Mouse (Mus musculus) layer of hippocampus, adult 18-20 months (tissue): ENCODE data around the gene Pank1. TPM values are rescaled to one million over a fixed set of nuclear protein-coding genes. Genes with fewer than 3 reads are reported as not detected.

Experiments used
- DNase-seq, 2 experiments: peaks; one replicate each; pipeline ENCODE4 v3.0.0; 2022; ENCODE audit warnings: low spot score in 2 of 2
- total RNA-seq, 2 experiments: library from RNA; stranded (reverse); gene quantifications; 2 replicates each; pipeline ENCODE4 v1.2.3; 2021

The Pank1 gene
- total RNA-seq, 2 experiments from 2014 or later: 19.2 to 19.7 TPM

DNA sequence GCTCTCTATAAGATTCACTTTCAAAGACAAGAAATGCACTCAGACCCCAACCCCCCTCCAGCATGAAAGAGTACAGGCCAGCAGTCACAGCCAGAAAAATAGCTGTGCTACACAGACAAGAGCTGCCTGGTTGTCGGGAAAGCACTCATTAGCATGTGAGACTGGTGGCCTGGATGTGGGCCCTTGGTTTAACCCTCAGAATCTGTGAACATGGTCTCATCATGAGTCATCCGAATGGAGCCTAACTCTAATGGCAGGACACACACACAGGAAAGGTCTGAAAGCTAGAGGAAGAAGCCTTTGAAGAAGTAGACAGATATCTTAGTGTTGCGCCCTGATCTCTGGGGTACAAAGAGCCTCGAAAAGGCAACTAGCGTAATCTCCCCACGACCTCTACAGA lies 51.8 kb downstream of the Pank1 start:
- no peak for DNase-seq

DNA sequence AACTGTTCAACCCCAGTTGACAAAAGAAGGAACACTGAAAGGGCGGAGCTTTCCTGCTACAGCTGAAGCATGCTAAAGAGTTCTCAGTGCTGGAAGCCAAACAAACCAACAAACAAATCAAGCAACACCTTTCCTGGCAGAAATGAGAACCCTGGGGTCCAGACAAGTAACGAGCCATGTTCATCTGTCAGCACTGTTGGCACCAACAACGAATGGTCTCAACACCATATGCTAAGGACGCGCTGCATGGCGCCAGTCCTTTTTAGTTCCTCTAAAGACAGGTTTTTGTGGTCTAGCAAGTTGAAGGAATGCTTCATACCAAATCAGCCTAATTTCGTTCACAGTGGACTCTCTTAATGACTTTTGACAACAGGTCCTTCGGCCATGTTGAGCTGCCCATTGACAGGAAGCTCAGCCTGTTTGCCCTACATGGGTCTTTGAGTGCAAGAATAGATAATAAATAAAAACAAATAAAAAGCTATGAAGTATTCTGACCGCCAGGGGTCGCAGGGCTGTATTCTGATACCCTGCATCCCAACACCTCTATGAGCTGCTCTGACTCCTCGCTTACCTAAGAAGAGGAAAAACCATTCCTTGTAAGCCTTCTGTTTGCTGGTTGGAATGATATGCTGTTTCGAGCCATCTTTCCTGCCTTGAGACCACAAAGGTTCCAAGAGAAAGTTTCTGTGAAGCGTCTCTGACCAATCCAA lies 53.2 kb downstream of the Pank1 start:
- DNase-seq: peak in 1 of 2 experiments; percentile 65

DNA sequence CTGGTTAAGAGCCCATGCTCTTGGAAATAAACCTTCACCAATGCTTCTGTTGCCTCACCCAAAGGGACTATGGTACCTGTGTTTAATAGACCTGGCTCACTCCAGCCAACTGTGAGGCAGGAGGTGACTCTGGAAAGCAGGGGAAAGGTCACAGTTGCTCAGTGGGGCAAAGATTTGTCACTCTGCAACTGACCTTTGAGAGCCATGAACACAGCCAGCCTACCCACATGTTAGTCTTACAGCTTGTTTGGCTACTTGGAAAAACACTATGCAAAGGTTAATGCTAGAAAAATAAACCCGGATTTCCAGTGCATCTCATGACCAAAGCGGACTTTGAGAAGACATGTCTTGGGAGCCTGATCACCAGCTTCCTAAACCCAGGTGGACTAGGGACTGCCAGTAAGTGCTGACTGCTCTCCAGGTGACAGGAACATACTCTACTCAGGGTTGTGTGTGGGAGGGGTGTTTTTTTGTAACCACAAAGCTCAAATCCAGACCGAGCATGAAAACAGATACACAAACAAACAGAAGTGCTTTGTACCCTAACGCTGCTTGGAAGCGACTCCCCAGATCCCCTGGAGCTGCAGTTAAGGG lies 59.6 kb downstream of the Pank1 start:
- DNase-seq: no peak

DNA sequence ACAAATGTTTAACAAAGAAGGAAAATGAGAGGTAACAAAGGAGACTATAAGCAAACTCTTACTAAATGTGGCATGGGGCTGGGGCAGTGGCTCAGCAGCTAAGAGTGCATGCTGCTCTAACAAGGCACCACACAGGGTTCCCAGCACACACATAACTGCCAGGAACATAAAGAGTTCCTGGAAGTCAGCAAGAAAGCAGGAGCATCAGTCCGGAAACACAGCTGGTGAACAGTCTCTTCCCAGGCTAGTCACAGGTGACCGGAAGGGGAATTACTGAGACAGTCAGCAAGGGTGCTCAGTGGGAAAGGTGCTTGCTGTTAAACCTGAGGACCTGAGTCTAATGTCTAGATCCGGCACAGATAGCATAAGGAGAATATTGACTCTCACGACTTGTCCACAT lies 63.9 kb downstream of the Pank1 start:
- DNase-seq: no peak

DNA sequence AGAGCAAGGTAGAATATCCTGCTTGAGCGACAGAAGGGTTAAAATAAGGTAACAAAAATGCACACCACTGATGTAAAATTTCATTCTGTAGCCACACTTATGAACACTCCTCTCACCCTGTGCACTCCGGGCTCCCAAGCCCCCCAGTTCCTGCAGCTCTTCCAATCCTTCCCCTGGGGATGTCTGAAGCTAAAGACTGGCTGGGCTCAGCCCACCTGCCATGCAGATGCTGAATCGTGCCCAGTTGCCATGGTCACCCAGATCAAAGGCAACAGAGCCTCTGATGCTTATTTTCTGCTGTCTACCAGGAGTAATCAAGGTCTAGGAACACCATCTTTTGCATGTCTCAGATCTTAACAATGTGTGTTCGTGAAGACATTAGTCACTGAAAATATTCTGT lies 64.6 kb downstream of the Pank1 start:
- DNase-seq: no peak

DNA sequence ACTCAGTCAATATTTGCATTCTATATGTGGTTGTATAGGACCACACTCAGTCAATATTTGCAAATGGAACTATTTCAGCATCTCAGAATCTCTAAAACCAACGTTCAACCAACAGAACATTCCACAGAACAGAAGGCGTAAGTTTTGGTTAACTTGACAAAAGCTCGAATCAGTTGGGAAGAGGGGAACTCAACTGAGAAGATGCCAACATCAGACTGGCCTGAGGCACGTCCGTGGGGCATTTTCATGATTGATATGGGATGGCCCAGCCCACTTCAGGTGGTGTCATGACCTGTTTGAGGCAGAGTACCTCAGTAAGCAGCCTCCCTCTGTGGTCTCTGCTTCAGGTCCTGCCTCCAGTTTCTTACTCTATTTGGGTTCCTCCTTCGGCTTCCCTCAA lies 65.3 kb downstream of the Pank1 start:
- no peak for DNase-seq

DNA sequence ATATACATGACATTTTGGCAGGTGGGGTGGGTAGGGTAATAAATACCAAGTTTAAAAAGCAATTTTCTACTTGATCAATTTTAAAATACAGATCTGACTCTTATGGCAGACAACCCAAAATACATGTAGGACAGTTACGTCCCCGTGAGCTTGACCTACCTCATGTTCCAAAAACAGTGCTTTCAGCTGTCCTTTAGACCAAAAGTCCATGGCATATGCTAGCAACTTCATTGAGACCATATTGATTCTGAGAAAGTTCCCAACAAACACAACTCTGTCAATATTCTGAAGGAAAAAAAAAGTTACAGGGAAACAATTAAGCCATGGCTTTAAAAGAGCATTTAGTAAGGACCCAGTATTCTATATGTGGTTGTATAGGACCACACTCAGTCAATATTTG lies 65.7 kb downstream of the Pank1 start:
- no peak for DNase-seq

DNA sequence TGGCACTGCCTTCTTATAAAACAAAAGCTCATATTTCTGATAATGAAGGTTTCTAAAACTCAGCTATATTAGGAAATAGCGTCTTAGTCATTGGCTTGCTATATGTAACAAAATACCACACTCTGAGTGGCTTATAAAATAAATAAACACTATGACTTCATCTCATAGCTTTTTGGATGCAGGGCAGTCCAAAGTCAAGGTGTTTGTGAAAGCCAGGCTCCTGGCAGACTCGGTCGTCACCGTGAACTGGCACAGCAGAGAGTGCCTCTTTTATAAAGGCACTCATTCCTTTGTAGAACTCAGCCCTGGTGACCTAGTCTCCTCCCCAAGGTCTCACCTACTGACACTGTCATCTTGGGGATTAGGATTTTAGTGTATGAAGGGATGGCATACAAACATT lies 66.5 kb downstream of the Pank1 start:
- DNase-seq: no peak

DNA sequence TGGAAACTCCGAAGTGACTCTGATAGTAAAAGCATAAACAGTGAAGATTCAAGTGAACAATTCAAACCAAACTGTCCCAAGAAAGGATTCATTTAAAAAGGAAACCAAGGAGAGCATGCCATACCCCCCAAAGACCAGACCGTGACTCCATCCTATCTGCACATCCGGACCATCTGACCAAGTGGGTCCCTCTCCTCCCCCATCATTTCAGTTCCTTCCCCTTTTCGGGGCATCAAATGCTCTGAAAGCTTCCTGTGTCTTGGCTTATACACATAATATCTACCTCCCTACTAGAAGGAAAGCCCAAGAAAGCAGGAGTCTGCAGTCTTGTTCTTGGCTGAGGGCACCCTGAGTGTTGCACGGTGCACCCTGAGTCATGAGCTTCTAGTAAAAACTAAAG lies 72.1 kb downstream of the Pank1 start:
- DNase-seq: no peak

DNA sequence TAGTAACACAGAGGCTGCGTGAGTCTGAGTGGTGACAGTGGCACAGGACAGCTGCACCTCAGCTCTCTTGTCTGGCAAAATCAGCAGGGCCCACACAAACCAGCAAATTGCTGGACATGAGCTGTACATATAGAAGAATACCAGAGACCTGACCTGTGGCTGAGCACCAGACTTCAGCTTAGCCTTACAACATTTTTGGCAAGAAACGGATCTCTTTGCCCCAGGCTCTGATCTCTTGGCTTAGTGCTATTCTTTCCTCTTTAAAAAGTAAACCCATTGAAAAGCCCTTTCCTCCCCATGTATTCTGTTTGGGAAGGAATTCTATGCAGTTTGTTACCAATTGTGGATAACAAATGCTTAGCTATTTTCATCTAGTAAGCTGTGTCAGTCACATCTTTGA lies 74.2 kb downstream of the Pank1 start:
- DNase-seq: no peak

DNA sequence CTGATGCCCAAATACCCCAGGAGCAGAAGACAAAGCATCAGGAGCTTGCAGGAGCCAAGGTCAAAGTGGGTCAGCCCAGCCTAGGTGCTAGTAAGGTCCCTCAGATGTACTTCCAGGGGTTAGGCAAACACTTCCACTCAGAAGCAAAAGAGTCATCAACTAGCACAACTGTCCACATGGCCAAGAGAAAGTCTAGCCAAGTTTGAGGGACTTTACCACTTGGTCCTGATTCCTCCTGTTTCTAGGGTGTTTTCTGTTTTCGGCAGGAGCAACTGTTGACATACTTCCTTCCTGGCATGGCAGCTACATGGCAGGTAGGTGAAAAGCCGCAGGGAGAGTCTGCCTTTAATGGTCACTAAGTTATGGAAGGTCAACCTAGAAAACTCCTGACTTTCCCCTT lies 74.7 kb downstream of the Pank1 start:
- DNase-seq: no peak

DNA sequence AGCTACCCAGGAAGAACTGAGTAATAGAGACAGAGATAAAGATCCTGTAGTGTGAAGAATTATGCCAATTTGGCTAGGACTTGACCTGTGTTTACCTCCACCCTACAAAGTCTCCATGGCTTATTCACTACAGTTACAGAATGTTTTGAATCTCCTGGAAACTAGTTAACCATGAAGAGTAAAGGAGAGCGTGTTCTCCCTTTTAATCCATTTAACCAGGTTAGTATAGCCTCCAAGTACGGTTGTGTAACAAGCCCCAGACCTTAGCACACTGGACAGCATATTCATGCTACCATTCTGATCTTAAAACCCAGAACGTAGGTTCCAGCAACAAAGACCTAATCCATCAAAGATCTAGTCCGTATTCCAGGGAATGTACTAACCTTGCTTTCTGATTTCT lies 75.9 kb downstream of the Pank1 start:
- DNase-seq: no peak

DNA sequence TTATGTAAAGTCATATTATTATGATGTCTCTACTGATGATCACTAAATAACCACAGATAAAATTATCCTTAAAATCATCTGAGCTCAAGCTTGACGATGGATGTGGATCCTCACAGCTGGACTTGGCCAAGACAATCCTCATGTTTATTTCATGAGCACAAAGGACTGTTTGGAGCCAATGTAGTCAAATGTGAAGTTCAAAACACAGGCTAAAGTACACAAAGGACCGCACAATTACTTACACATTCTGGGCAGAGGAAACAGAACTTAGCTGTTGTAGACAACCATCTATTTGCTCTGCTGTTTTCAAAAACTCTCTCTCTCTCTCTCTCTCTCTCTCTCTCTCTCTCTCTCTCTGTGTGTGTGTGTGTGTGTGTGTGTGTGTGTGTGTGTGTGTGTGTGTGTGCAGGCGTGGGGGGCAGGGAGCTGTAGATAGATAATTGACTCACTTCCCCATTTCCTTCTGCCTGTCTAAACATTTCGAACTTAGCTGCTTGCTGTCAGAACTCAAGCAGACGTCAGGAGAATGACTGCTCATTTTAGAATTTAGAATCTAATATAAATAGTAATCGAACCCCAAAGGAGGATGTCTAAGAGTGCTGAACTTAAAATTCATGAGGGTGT lies 79.5 kb downstream of the Pank1 start:
- DNase-seq: no peak

DNA sequence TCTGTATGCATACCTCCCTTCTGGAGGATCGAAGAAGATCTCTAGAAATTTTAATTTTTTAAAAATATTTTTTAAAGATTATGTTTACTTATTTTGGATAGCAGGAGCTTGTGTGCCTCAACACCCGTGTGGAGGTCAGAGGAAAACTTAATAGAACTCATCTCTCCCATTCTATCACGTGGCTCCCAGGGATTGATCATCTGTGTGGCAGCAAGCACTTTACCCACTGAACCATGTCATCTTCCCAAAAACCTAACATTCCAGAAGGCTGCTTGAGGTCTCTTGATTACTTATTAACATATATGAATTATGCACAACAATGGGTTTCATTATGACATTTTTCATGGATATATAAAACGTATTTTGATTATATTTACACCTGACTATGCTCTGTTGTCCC lies 82.9 kb downstream of the Pank1 start:
- no peak for DNase-seq

DNA sequence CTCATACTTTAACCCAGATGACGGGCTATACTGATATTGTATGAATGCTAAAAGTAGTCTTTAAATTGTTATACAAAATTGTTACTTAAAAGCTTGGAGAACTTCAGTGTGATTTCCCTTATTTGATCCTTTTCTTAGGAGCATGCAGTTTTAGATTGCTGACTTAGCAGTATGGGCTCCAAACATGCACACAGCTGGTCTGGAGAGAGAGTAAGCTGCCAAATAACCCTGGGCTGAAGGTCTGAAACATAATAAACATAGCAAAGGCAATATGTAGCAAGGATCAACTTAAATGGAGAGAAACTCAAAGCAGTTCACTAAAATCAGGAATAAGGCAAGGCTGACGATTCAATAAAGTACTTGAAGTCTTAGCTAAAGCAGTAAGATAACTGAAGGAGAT lies 96.8 kb downstream of the Pank1 start:
- DNase-seq: no peak

DNA sequence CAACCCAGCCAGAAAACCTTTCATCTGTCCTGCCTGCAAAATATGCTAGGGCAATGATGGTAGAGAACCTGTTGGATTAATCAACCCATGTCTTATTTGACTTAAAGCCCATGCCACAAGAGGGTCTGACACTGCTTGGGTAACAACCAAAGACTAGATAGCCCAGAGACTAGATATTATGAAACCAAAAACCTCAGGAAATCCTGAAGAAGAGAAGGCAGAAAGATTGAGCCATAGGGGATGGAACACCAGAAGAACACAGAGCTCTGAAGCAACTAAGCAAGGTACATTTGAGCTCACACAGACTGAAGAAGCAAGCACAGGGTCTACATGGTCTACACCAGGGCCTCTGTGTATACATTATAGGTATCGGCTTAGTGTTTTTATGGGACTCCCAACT lies 100.3 kb downstream of the Pank1 start:
- no peak for DNase-seq

DNA sequence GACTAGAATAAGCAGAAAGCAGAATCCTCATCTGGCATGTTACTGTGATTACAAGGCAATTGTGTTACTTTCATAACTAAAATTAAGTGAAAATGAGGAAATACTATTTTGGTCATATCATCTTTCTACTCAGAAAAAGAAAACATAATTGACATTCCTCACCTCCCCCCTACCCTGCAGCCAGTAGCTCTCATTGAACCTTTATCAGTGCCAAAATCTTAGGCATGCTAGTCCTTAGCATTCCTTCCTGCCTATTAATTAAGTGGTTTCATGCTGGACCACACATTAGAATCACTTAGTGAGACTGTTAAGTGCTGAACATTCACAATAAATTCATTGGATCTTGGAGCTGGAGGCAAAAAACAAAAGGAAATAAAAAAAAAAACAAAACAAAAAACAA lies 101.2 kb downstream of the Pank1 start:
- no peak for DNase-seq

DNA sequence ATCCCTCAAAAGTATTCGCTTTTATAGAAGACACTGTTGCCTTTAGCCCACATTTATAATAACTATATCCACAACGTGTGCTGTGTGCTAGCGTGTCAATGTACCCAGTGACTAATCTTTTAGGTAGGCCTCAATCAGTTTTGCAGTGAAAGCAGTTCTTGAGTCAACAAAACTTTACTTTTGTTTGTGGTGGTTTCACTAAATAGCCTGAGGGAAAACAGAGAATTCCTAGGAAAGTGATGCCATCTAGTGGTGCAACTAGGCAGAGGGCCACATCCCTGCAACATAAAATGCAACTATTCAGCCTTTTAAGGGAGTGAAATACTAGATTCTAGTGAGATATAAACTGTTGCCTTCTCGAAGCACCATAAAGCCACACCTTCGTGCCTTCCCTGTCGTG lies 106.5 kb downstream of the Pank1 start:
- peak; percentile 4 to 76 for DNase-seq

DNA sequence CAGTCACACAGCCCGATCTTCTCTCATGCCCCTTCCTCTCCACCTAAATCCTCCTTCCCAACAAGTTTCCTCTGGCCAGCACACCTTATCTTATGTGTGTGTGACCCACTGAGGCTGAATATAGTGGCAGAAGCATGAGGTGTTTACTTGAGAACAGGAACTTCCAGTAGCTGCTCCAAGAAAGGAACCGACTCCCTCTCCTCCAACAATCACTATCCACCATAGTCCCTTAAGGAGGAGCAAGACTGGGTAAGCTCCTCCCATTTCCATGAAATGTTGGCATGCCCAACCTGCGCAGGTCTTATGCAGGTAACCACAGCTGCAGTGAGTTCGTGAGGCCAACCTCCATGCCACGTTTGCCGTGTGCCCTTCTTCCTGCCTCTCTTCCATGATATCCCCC lies 108.5 kb downstream of the Pank1 start:
- no peak for DNase-seq

DNA sequence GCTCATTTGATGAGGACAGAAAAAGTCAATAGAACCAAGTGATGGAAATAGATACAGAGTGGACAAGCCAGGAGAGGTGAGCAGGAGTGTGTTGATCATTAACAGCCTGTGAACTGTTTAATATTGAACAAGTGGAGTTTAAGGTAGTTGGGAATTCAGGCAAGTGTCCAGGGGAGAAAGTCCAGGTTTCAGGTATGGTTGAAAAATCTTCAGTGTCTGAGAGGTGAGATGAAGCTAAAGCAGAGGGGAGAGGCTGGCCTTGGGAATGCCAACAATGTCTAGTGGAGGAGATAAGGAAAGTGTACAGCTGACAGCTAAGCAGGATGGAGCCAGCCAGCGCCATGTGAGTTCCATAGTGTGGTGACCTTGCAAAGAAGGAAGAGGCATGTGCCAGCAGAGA lies 120.5 kb downstream of the Pank1 start:
- DNase-seq: no peak
